Mouse (Mus musculus): Measurements from ENCODE around the gene Nupr1.

Gene Nupr1

GRCm38 (mm10) chr7:126598919-126599318 is 31.7 kb downstream of the Nupr1 start:
- DNase-seq (ENCODE audit: low spot score in 2 of 2) = no peak

- no peak for DNase-seq (ENCODE audit: low spot score in 2 of 2)
Observed at GRCm38 (mm10) chr7:126596414-126596813, 34.2 kb downstream of the Nupr1 start.

GRCm38 (mm10) chr7:126595890-126596289 is 34.8 kb downstream of the Nupr1 start:
- no peak for DNase-seq (ENCODE audit: low spot score in 2 of 2)

DNA sequence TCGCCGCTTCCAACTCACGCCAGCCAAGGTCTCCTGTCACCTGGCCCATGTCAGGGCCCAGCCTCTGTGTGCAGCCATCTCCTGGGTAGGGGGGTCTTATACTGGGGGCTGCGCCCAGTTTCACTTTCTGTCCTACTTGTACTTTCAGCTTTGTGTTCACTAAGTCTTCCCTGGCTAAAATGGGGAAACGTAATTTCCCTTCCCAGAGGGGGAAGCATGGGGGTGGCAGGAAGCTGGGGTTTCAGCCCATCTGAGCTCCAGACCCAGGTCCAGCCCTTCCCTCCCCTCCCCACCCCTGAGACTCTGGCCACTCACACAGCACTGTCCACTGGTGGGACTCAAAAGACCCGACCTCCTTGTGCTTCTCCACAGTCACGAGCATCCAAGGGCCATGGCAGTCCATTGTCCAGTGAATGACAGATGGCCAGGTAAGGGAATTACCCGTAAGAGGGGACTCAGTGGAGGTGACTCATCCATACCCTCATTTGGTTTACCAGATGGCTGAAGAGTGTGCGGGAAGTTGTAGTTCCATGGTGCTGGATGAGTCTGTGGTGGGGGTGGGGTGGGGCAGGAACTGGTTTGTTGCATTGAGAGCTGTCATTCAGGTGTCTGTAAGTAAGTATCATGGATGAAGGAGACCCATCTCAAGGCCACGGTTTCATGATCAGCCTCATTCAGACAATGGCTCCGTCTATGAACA is 35.6 kb downstream of the Nupr1 start, which contains the start of gene Il27:
TSS of gene Il27 (minus strand) at position 80 of the 700 bp plus-strand sequence.
- no peak for DNase-seq (ENCODE audit: low spot score in 2 of 2)

DNA sequence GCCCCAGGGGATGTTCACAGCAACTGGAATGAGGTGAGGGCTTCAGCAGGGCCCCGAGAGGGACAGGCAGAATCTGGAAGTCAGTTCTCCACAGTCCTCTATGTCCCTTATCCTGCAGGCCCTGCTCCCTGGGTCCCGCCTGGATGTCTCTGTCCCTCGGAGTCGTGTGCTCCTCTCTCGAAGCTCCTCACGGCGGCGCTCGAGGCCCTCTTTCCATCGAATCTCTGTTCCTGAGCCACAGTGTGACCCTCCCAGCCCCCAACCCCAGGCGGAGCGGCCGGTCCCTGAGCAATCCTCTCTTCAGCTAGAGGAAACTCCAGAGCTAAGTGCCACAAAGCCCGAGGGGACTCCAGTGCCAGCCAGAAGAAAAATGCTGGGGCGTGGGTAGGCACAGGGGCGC is 42.9 kb downstream of the Nupr1 start:
- DNase-seq (ENCODE audit: low spot score in 2 of 2) = no peak

- DNase-seq (ENCODE audit: low spot score in 2 of 2) = no peak
Observed at GRCm38 (mm10) chr7:126586839-126587238, 43.8 kb downstream of the Nupr1 start.

- no peak for DNase-seq (ENCODE audit: low spot score in 2 of 2)
Observed at GRCm38 (mm10) chr7:126585717-126586116, 44.9 kb downstream of the Nupr1 start, which contains the start of gene Cln3. Cln3 (minus strand) TSS chr7:126585817.

DNA sequence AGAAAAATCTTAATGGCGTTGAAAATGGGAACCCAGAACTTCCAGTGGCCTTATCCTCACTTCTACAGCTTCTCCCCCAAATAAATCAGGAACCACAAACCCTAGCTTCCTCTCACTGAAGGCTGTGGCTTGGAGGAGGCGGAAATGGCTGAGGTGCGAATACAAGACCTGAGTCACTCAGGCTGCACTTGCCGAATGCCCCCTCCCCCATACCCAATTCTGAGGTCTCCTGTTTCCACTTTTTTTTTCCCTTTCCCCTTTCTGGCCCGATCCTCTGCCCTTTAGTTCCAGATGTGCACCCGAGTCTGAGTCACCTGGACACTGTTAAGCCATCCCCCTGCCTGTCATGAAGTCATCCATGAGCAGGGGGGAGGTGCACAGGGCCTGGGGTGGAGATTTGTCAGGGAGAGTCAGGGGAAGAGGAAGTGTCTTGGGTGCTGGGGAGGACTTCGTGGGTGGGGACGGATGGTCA is 46.1 kb downstream of the Nupr1 start, which contains the start of gene Apobr:
TSS of gene Apobr (plus strand) at position 437 of the 472 bp plus-strand sequence.
- DNase-seq (ENCODE audit: low spot score in 2 of 2) = no peak

DNA sequence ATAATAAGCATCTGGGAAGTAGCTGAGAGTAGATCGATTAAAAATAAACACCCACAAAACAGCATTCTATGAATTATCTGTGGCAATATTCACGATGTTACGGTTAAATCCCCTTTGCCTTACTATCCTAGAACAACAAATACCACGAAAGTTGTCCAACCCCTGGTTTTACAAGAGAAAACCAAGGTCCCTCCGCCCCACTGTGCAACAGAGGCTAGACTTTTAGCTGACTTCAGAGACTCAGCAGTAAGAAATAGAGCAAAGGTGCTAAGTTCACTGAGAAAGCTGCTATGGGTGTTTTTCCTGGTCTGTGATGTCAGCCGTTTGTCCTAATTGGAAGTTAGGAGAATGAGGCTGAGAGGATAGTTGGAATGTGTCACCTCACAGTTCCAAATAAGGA is 46.9 kb downstream of the Nupr1 start:
- DNase-seq (ENCODE audit: low spot score in 2 of 2) = no peak

- peak; percentile 68 to 73 for DNase-seq (ENCODE audit: low spot score in 2 of 2)
Observed at GRCm38 (mm10) chr7:126583251-126583709, 47.4 kb downstream of the Nupr1 start.

DNA sequence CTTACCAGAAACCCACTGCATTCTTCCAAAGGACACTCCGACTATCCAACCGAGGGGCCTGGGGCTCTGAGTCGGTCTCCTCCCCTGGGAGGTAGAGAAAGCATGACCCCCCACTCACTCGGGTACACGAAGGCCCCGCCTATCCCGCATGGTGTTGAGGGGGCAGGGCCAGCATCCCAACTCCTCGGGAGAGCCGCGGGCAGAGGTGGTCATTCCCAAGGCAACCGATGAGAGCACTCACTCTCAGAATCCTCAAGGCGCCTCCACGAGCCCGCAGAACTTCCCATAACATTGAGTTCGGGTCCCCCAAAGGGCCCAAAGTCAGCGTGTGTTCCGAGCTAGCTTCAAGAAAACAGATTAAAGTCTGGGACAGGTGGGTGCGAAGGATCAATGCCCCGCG is 47.9 kb downstream of the Nupr1 start:
- no peak for DNase-seq (ENCODE audit: low spot score in 2 of 2)

DNA sequence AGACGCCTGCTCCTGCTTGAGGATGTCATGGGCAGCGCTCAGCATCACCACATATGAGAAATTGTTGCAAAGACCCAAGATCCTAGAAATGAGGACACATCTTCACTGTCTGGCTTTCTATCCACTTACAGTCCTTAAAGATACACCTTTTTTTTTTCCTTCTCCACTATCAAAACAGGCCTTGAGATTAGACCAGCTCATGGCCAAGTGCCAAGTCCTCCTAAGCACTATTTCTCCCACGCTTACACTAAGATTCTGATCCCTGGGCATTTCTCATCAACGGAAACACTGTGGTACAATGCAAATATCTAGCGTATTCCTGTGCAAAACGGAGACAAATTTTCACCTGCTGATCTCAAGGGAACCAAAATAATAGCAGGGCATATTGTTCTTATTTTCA is 49.0 kb downstream of the Nupr1 start:
- no peak for DNase-seq (ENCODE audit: low spot score in 2 of 2)

DNA sequence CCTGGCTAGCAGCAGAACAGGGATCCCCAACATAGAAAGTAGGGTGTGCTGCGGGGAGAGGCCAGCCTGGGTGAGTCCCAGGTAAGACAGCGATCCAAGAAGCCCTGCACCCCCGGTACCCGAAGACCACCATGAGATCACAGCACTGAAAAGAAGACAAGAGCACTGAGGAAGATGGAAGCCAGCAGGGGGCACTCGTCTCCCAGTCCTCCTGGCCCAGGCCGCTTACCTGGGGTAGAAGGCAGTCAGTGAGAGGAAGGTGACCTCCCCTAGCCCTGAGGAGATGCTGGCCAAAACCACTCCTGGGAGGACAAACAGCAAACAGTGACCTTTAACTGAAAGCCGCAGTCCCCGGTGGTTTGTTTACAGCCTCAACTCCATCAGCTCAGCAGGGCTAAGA is 51.5 kb downstream of the Nupr1 start:
- no peak for DNase-seq (ENCODE audit: low spot score in 2 of 2)

- no peak for DNase-seq (ENCODE audit: low spot score in 2 of 2)
Observed at GRCm38 (mm10) chr7:126576946-126577345, 53.7 kb downstream of the Nupr1 start.
